Mouse (Mus musculus) E14TG2a.4 (cell line): ENCODE measurements around the gene Kcnh5.

Experiments used
- CTCF ChIP-seq: conservative IDR thresholded peaks from 2 replicates; pipeline ENCODE4 v1.5.1; 2014; ENCODE audit warnings: low read length
- POU5F1 ChIP-seq: IDR thresholded peaks from 2 replicates; pipeline ENCODE4 v1.6.1; 2014; ENCODE audit warnings: low read length, borderline replicate concordance

DNA sequence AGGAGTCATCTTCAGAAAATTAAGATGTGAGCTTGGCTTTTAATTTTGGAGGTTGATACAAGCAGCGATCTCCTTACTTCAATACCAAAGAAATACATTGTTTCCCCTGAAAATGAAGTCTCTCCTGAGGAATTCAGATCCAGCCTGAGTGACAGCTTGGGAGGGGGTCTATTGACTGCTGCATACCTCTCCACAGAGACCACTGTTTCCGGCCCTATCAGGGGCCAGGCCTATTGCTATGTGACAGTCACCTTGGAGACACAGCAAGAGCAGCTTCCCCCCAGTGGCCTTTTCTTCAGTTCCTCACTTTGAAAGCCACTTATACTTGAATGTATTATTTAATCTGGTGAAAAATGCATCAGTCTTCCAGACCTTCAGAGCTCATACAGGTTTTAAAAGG is 326.8 kb downstream of the Kcnh5 start:
- TF ChIP-seq CTCF, result no peak
- TF ChIP-seq POU5F1, result no peak
